Comparison of ENCODE assay signal across 21 mouse cellular contexts in genomic region chr9:54860526-54860925, GRCm38 (mm10).
"Had no signal": no experiment of that assay in that cellular context is flagged by ENCODE, and none has a peak within 500 bp of the region (broad histone marks: within the 10 kb centered on the region; RNA-seq: fewer than 3 reads in every experiment).

No protein-coding gene starts in this region.

- H3K27ac ChIP-seq: limb, embryonic 13.5 days; liver, embryonic 13.5 days; macrophage; midbrain, embryonic 12.5 days; midbrain, embryonic 15.5 days; neural tube, embryonic 12.5 days; neural tube, embryonic 15.5 days; stomach, postnatal 0 days had no signal

- H3K4me2 ChIP-seq: limb, embryonic 13.5 days; liver, embryonic 13.5 days; midbrain, embryonic 12.5 days; midbrain, embryonic 15.5 days; neural tube, embryonic 12.5 days; neural tube, embryonic 15.5 days had no signal

- H3K27me3 ChIP-seq: limb, embryonic 13.5 days; liver, embryonic 13.5 days; midbrain, embryonic 12.5 days; midbrain, embryonic 15.5 days; neural tube, embryonic 12.5 days; neural tube, embryonic 15.5 days had no signal

- H3K9me3 ChIP-seq: limb, embryonic 13.5 days; liver, embryonic 13.5 days; midbrain, embryonic 12.5 days; midbrain, embryonic 15.5 days; neural tube, embryonic 12.5 days; neural tube, embryonic 15.5 days had no signal

- H3K9ac ChIP-seq: limb, embryonic 13.5 days; liver, embryonic 13.5 days; midbrain, embryonic 15.5 days; neural tube, embryonic 12.5 days; neural tube, embryonic 15.5 days had no signal

- DNase-seq: kidney, adult 18-20 months; kidney, adult 9 months; kidney, postnatal 14 days; kidney, postnatal 4 days; left cerebral cortex, postnatal 4 days; liver, embryonic 13.5 days; lung, adult 18-20 months; lung, postnatal 14 days; right cerebral cortex, adult 18-20 months; right cerebral cortex, postnatal 14 days; right cerebral cortex, postnatal 4 days; thymus, adult 2 months; thymus, postnatal 25 days had no signal

- ATAC-seq: inflammation-experienced regulatory T-cells, adult 6 months; midbrain, embryonic 15.5 days had no signal

- H3K36me3 ChIP-seq: midbrain, embryonic 15.5 days had no signal

- H3K4me3 ChIP-seq: limb, embryonic 13.5 days; liver, embryonic 13.5 days; midbrain, embryonic 12.5 days; midbrain, embryonic 15.5 days; neural tube, embryonic 12.5 days; neural tube, embryonic 15.5 days had no signal
